Mouse (Mus musculus) erythroblast, embryonic 14.5 days (primary cell): Measurements from ENCODE around the gene Lekr1.

Experiments
- GATA1 ChIP-seq: IDR thresholded peaks from 2 replicates; pipeline ENCODE4 v1.6.1; 2012; ENCODE audit warnings: low read length, inconsistent platforms, mixed read lengths
- TAL1 ChIP-seq: IDR thresholded peaks from 3 replicates; pipeline ENCODE4 v1.6.1; 2012; ENCODE audit warnings: low read length, inconsistent platforms, mixed read lengths

GRCm38 (mm10) chr3:65665977-65666766, at the start of gene Lekr1:
- TF ChIP-seq GATA1 (no peak), TAL1 (no peak)
